Mouse (Mus musculus): ENCODE measurements around the gene Steap3.
"Not testable (repeated sequence)": the region's sequence is repeated elsewhere in the genome, so short reads cannot be mapped to it uniquely, and the experiment has no call there.

Steap3 gene

GRCm38 (mm10) chr1:120272605-120273004 is at the start of gene Steap3:
TSS of gene Steap3 (minus strand) at chr1:120272705.
- in situ Hi-C loops (cut with MboI, MseI): no loop called here

GRCm38 (mm10) chr1:120321270-120322021 is 48.9 kb upstream of the Steap3 start:
- in situ Hi-C loops (cut with MboI, MseI): no loop called here

GRCm38 (mm10) chr1:120305801-120306200 is 33.3 kb upstream of the Steap3 start:
- in situ Hi-C loops (cut with MboI, MseI): no loop called here

- in situ Hi-C loops (cut with MboI, MseI): no loop called here
Observed at GRCm38 (mm10) chr1:120296936-120297335, 24.4 kb upstream of the Steap3 start.

GRCm38 (mm10) chr1:120293803-120294202 is 21.3 kb upstream of the Steap3 start:
- in situ Hi-C loops (cut with MboI, MseI): no loop called here

- in situ Hi-C loops (cut with MboI, MseI): no loop called here
Observed at GRCm38 (mm10) chr1:120291709-120292108, 19.2 kb upstream of the Steap3 start.

GRCm38 (mm10) chr1:120289843-120290242 is 17.3 kb upstream of the Steap3 start:
- in situ Hi-C loops (cut with MboI, MseI): no loop called here

GRCm38 (mm10) chr1:120287679-120288078 is 15.2 kb upstream of the Steap3 start:
- in situ Hi-C loops (cut with MboI, MseI): no loop called here

- in situ Hi-C loops (cut with MboI, MseI): not testable (repeated sequence)
Observed at GRCm38 (mm10) chr1:120276058-120276457, 3.6 kb upstream of the Steap3 start.

- in situ Hi-C loops (cut with MboI, MseI): no loop called here
Observed at GRCm38 (mm10) chr1:120275224-120275623, 2.7 kb upstream of the Steap3 start.

- in situ Hi-C loops (cut with MboI, MseI): no loop called here
Observed at GRCm38 (mm10) chr1:120270882-120271281, 1.6 kb downstream of the Steap3 start.

GRCm38 (mm10) chr1:120270115-120270514 is 2.4 kb downstream of the Steap3 start:
- in situ Hi-C loops (cut with MboI, MseI): no loop called here

GRCm38 (mm10) chr1:120267631-120268030 is 4.9 kb downstream of the Steap3 start:
- in situ Hi-C loops (cut with MboI, MseI): no loop called here

GRCm38 (mm10) chr1:120266460-120266859 is 6.0 kb downstream of the Steap3 start:
- in situ Hi-C loops (cut with MboI, MseI): no loop called here

GRCm38 (mm10) chr1:120264861-120265686 is 7.4 kb downstream of the Steap3 start:
- in situ Hi-C loops (cut with MboI, MseI): no loop called here

GRCm38 (mm10) chr1:120263226-120263625 is 9.3 kb downstream of the Steap3 start:
- in situ Hi-C loops (cut with MboI, MseI): no loop called here

GRCm38 (mm10) chr1:120261166-120261565 is 11.3 kb downstream of the Steap3 start:
- in situ Hi-C loops (cut with MboI, MseI): no loop called here

GRCm38 (mm10) chr1:120259249-120259648 is 13.3 kb downstream of the Steap3 start:
- in situ Hi-C loops (cut with MboI, MseI): no loop called here

- in situ Hi-C loops (cut with MboI, MseI): no loop called here
Observed at GRCm38 (mm10) chr1:120258744-120259143, 13.8 kb downstream of the Steap3 start.

GRCm38 (mm10) chr1:120258245-120258644 is 14.3 kb downstream of the Steap3 start:
- in situ Hi-C loops (cut with MboI, MseI): no loop called here

GRCm38 (mm10) chr1:120253751-120254150 is 18.8 kb downstream of the Steap3 start:
- in situ Hi-C loops (cut with MboI, MseI): no loop called here

- in situ Hi-C loops (cut with MboI, MseI): no loop called here
Observed at GRCm38 (mm10) chr1:120252519-120253160, 19.9 kb downstream of the Steap3 start.

All from T-helper 2 cell (primary cell).